Mouse (Mus musculus): ENCODE measurements around the gene Lypd5. TPM values are rescaled to one million over a fixed set of nuclear protein-coding genes. Genes with fewer than 3 reads are reported as not detected.
"Not testable (repeated sequence)": the region's sequence is repeated elsewhere in the genome, so short reads cannot be mapped to it uniquely, and the experiment has no call there.

Lypd5 gene
- polyA plus RNA-seq, 1 experiment from 2014 or later, result not detected

DNA sequence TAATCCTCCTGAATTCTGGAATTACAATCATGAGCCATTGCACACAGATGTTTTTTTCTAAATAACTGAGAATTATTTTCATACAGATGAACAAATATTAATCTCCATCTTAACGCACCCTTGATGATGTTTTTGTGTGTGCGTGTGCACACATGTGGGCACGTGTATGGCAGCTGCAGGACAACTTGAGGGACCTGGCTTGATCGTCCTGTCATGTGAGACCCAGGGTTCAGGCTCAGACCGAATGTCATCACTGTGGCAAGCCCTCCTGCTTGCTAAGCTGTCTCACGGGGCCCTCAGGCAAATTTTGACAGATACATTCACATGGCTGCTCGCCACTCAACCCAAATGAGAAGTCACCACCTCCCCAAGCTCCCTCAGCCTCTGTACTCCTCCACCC is 41.5 kb downstream of the Lypd5 start:
- peak overlapping the region; percentile 57 for H3K4me2 ChIP-seq (replicated peaks)
- peak; percentile 43 for ATAC-seq (ENCODE audit: low FRiP score, low read depth)
- peaks cover 19% of the 10 kb centered on the region for H3K4me1 ChIP-seq
- H3K27ac ChIP-seq, result peak overlapping the region; percentile 80; the same call in 1 of the 2 replicates
- no peaks in the 10 kb centered on the region for H3K36me3 ChIP-seq
- no peak overlapping the region for H3K4me3 ChIP-seq
- H3K9me3 ChIP-seq, result no peaks in the 10 kb centered on the region
- H3K27me3 ChIP-seq (replicated peaks), result no peaks in the 10 kb centered on the region
- WGBS, result 33% methylated on average over 7 of the region's 7 CpGs
- no peak overlapping the region for H3K9ac ChIP-seq

DNA sequence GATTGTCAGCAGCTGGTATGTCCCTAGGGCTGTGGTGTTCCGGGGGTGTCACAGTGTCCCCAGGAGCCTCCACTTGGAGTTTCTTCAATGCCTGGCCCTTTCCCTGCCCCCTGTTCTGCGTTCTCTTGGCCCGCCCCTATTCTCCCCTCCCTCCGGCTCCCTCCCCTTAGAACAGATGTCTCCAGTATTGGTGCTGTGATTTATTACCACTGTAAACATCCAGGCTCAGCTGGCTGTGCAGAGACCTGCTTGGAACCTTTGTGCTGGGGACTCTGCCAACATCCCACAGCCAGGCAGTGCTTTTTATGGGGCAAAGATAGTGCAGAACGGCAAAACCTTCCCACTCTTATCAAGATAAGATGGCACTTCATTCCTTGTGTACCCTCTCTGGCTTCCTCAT is 42.1 kb downstream of the Lypd5 start:
- peak overlapping the region; percentile 80 for H3K27ac ChIP-seq
- no peaks in the 10 kb centered on the region for H3K9me3 ChIP-seq
- H3K4me3 ChIP-seq, result no peak overlapping the region
- H3K4me2 ChIP-seq (replicated peaks), result peak overlapping the region; percentile 57
- H3K36me3 ChIP-seq, result no peaks in the 10 kb centered on the region
- peak; percentile 92 for ATAC-seq (ENCODE audit: low FRiP score, low read depth)
- WGBS, result under 1% methylated on average over 5 of the region's 5 CpGs
- H3K27me3 ChIP-seq (replicated peaks), result no peaks in the 10 kb centered on the region
- H3K9ac ChIP-seq, result peak overlapping the region; percentile 35; the same call in 1 of the 2 replicates
- peaks cover 19% of the 10 kb centered on the region for H3K4me1 ChIP-seq

DNA sequence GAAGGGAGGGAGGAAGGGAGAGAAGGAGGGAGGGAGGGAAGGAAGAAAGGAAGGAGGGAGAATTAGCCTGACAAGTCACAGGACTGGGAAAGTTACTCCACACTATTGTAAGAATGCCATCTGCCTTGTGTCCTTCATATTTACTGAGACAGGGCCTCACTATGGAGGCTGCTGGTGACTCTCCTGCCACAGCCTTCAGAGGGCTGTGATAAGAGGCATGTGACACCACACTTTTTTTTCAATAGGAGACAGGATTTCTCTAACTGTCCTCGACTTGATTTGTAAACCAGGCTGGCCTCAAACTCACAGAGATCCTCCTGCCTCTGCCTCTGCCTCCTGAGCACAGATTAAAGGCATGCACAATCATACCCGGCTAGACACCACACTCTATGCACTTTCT is 42.7 kb downstream of the Lypd5 start:
- 76% methylated on average over 2 of the region's 2 CpGs for WGBS
- peak overlapping the region; percentile 80 for H3K27ac ChIP-seq

DNA sequence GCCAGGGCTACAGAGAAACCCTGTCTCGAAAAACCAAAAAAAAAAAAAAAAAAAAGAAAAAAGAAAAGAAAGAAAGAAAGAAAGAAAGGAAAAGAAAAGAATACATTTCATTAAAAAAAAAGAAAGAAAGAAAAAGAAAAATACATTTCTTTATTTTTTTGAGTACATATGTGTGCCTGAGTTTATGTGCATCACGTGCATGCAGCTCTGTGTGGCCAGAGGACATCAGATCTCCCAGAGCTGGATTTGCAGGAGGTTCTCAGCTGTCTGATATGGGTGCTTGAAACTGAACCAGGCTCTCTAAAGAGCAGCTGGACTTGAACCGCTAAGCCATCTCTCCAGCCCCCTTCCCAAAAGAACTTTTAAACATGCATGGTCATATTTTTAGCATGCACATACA is 45.1 kb downstream of the Lypd5 start:
- Histone ChIP-seq H3K36me3 (no peaks in the 10 kb centered on the region), H3K27ac (no peak overlapping the region), H3K4me3 (no peak overlapping the region), H3K9ac (no peak overlapping the region), H3K4me1 (peaks cover 19% of the 10 kb centered on the region), H3K4me2 (replicated peaks) (no peak overlapping the region), H3K27me3 (replicated peaks) (no peaks in the 10 kb centered on the region), H3K9me3 (no peaks in the 10 kb centered on the region)
- no peak for ATAC-seq (ENCODE audit: low FRiP score, low read depth)
- WGBS, result 93% methylated on average over 3 of the region's 3 CpGs

More for the DNA sequence above, 42.7 kb downstream of the Lypd5 start:
- no peak for ATAC-seq (ENCODE audit: low FRiP score, low read depth)
- Histone ChIP-seq H3K4me1 (peaks cover 19% of the 10 kb centered on the region), H3K36me3 (no peaks in the 10 kb centered on the region), H3K4me2 (replicated peaks) (peak overlapping the region; percentile 57; the same call in 1 of the 2 replicates), H3K9ac (no peak overlapping the region), H3K4me3 (no peak overlapping the region), H3K9me3 (no peaks in the 10 kb centered on the region), H3K27me3 (replicated peaks) (no peaks in the 10 kb centered on the region)

DNA sequence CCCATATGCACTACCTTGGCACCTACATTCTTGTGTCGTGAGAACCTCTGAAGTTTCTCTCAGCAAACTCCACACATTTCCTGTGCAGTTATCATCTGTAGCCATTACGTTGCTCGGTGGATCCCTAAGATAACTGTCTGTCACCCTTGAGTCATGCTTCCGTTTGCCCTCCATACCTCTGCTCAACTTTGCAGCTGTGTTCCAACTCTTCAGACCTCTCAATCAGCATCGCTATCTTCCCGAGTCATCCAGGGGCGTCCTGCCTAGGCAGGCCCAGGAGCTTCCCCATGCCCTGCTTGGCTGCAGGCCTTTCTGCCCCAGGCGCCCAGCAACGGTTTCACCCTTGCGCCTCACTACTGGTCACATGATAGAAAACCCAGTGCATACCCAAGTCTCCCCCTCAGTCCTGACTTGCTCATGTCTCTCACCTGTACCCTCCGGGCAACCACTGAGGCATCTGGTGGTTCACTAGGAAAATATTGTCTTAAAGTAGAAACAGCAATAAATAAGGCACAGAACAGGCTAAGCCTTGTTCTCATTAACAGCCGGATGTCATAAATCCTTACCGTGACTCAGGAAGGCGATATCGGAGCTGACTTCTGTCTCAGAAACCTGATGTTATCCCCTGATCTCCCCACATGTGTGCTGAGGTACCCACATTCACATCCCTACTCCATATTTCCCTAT is 45.6 kb downstream of the Lypd5 start:
- H3K4me2 ChIP-seq (replicated peaks), result no peak overlapping the region
- H3K27me3 ChIP-seq (replicated peaks), result no peaks in the 10 kb centered on the region
- 75% methylated on average over 15 of the region's 15 CpGs for WGBS
- no peak overlapping the region for H3K27ac ChIP-seq
- no peaks in the 10 kb centered on the region for H3K36me3 ChIP-seq
- H3K4me3 ChIP-seq, result no peak overlapping the region
- H3K9ac ChIP-seq, result no peak overlapping the region
- no peaks in the 10 kb centered on the region for H3K9me3 ChIP-seq
- H3K4me1 ChIP-seq, result peaks cover 19% of the 10 kb centered on the region
- ATAC-seq (ENCODE audit: low FRiP score, low read depth), result no peak

DNA sequence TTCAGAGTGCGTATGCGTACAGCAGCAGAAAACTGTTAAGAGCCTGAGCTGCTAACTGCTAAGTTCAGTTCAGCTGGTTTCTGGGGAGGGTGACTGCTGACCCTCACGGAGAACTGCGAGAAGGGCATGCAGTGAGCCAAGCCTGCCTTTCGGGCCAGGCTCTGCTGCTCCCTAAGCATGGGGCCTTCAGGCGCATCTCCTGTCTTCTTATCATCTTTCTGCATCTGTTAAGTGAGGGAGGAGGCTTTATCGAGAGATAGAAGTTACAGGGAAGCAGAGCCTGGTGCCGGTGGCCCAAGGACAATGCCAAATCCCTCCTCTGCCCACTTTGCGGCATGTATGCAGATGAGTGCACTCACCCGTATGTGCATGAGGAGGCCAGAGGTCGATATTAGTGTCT is 47.8 kb downstream of the Lypd5 start:
- H3K9me3 ChIP-seq, result no peaks in the 10 kb centered on the region
- 80% methylated on average over 11 of the region's 11 CpGs for WGBS
- no peaks in the 10 kb centered on the region for H3K27me3 ChIP-seq (replicated peaks)
- no peak for ATAC-seq (ENCODE audit: low FRiP score, low read depth)
- H3K4me2 ChIP-seq (replicated peaks), result no peak overlapping the region
- peaks cover 1% of the 10 kb centered on the region; the same call in 1 of the 2 replicates for H3K4me1 ChIP-seq
- no peak overlapping the region for H3K4me3 ChIP-seq
- no peak overlapping the region for H3K27ac ChIP-seq
- no peaks in the 10 kb centered on the region for H3K36me3 ChIP-seq
- H3K9ac ChIP-seq, result no peak overlapping the region

DNA sequence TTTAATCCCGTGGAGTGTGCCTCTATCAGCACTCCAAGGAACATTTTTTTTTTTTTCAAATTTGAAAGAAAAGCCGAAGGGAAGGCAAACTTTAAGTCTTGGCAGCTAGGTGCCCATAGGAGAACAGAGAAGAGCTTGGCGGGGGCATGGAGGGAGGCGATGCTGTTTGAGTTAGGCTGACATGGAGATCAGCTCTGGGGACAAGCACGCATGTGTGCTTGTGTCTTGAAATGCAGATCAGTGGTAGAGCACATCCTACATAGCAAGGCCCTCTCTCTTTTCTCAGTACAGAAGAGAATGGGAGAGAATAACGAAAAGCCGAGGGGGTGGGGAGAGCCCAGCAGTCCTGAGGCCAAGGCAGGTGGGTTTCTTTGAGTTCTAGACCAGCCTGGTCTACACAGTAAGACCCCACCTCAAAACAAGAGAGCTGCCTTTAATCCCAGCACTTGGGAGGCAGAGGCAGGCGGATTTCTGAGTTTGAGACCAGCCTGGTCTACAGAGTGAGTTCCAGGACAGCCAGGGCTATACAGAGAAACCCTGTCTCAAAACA is 49.4 kb downstream of the Lypd5 start:
- 93% methylated on average over 8 of the region's 8 CpGs for WGBS
- no peaks in the 10 kb centered on the region; the same call in 1 of the 2 replicates for H3K4me1 ChIP-seq

DNA sequence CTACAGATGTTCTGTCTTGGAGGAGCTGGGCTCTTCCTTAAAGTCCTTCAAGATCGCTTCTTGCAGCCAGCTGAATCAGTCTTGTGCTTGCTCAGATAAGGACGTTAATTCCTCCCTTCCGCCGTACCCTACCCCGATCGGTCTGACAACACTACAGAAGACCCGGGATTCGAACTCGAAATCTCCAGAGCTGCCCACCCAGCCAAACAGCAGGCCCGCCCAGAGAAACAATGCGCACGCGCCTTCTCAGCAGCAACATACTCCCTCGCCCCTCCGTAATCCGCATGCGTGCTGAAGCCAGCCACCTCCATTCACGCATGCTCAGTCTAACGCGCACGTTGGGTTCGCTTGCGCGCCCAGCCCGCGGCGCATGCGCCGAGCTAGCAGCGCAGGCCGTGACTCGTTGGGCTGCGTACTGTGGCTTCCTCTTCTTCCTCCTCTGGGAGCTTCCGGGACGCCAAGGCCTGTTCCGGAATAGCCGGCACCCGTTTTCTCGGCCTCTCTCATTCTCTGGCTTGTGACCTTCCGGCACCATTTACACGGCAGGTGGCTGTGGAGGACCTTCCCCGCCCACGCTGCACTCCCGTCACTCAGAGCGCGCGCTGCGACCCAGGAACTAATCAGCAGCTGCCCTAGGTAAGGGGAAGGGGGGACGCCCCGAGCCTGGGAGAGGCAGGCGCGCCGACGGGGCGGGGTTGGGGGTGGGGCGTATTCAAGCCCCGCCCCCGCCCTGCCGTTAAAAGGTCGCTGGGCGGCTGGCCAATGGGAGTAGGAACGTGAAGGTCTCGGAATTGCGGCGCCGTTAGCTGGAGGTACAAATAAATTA is 50.5 kb downstream of the Lypd5 start, which contains the start of gene Smg9:
Gene Smg9, plus strand, starts transcription at position 364 of the 826 bp plus-strand sequence.
- Histone ChIP-seq H3K9ac (peak within 1 kb of the TSS; percentile 61), H3K4me1 (no peaks in the 10 kb centered on the region; the same call in 1 of the 2 replicates), H3K4me2 (replicated peaks) (peak within 1 kb of the TSS; percentile 66), H3K36me3 (peaks cover 19% of the 10 kb centered on the region), H3K27ac (peak within 1 kb of the TSS; percentile 90), H3K9me3 (peaks cover 4% of the 10 kb centered on the region; the same call in 1 of the 2 replicates), H3K27me3 (replicated peaks) (no peaks in the 10 kb centered on the region), H3K4me3 (peak within 1 kb of the TSS; percentile 57)
- WGBS, result 3% methylated on average over 66 of the region's 66 CpGs
- peak; percentile 95 for ATAC-seq (ENCODE audit: low FRiP score, low read depth)

More for the DNA sequence above, 49.4 kb downstream of the Lypd5 start:
- H3K9me3 ChIP-seq, result peaks cover 4% of the 10 kb centered on the region; the same call in 1 of the 2 replicates
- H3K9ac ChIP-seq, result no peak overlapping the region
- H3K36me3 ChIP-seq, result peaks cover 14% of the 10 kb centered on the region
- no peak overlapping the region for H3K27ac ChIP-seq
- no peak overlapping the region for H3K4me3 ChIP-seq
- no peak overlapping the region for H3K4me2 ChIP-seq (replicated peaks)
- H3K27me3 ChIP-seq (replicated peaks), result no peaks in the 10 kb centered on the region
- no peak for ATAC-seq (ENCODE audit: low FRiP score, low read depth)

DNA sequence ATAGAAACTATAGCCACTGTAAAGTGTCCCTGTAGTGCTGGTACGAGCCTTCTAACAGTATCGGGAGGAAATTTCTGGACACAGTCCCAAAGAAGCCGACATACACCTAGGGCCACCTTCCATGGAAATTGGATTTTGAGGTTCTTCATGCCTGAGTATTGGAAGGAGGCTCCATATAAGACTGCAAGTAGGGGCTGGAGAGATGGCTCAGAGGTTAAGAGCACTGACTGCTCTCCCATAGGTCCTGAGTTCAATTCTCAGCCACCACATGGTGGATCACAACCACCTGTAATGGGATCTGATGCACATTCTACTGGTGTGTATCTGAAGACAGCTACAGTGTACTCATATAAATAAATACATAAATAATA is 51.1 kb downstream of the Lypd5 start:
- Histone ChIP-seq H3K4me2 (replicated peaks) (peak overlapping the region; percentile 66), H3K27ac (no peak overlapping the region; the same call in 1 of the 2 replicates), H3K9me3 (peaks cover 4% of the 10 kb centered on the region; the same call in 1 of the 2 replicates), H3K9ac (peak overlapping the region; percentile 61), H3K4me1 (no peaks in the 10 kb centered on the region), H3K27me3 (replicated peaks) (no peaks in the 10 kb centered on the region), H3K4me3 (peak overlapping the region; percentile 57), H3K36me3 (peaks cover 25% of the 10 kb centered on the region)
- 22% methylated on average over 3 of the region's 3 CpGs for WGBS
- peak; percentile 42 for ATAC-seq (ENCODE audit: low FRiP score, low read depth)

DNA sequence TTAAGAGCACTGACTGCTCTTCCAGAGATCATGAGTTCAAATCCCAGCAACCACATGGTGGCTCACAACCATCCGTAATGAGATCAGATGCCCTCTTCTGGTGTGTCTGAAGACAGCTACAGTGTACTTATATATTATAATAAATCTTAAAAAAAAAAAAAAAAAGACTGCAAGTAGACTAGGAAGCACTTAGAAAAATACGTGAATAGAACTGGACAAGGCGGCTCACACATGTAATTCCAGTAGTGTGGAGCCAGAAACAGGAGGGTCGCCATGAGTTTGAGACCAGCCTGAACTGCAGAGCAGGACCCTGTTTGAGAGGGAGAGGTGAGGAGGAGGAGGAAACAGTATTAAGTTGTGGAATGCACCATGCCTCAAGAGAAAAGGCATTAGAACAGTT is 51.5 kb downstream of the Lypd5 start:
- 91% methylated on average over 4 of the region's 4 CpGs for WGBS
- H3K27ac ChIP-seq; H3K9ac ChIP-seq; H3K27me3 ChIP-seq (replicated peaks); H3K4me1 ChIP-seq; H3K9me3 ChIP-seq; ATAC-seq (ENCODE audit: low FRiP score, low read depth): not testable (repeated sequence)
- Histone ChIP-seq H3K4me3 (peak overlapping the region; percentile 57; the same call in 1 of the 2 replicates), H3K36me3 (peaks cover 30% of the 10 kb centered on the region), H3K4me2 (replicated peaks) (peak overlapping the region; percentile 66)

DNA sequence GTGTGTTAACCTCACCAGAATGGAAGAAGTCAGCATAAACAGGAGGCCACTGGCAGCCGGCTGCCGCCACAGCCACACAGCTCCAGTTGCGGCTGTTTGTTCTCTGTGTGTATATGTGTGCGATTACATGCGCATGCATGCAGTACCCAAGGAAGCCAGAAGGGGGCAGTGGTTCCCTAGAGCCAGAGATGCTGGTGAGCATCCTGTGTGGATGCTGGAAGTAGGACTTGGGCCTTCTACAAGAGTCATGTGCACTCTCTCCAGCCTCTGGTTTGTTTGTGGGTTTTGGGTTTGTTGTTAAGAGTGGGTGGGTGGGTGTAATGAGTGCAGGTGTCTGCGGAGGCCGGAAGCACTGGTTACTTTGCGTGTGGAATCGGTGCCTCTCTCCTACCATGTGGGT is 53.9 kb downstream of the Lypd5 start:
- Histone ChIP-seq H3K4me3 (no peak overlapping the region), H3K9ac (no peak overlapping the region), H3K4me2 (replicated peaks) (no peak overlapping the region), H3K27me3 (replicated peaks) (no peaks in the 10 kb centered on the region), H3K9me3 (peaks cover 4% of the 10 kb centered on the region; the same call in 1 of the 2 replicates), H3K4me1 (0 out of 2 replicates have a peak, but pooled peaks cover 4% of the 10 kb centered on the region), H3K27ac (no peak overlapping the region), H3K36me3 (peaks cover 44% of the 10 kb centered on the region)
- no peak for ATAC-seq (ENCODE audit: low FRiP score, low read depth)
- WGBS, result 98% methylated on average over 9 of the region's 9 CpGs
